In the genomic region with DNA sequence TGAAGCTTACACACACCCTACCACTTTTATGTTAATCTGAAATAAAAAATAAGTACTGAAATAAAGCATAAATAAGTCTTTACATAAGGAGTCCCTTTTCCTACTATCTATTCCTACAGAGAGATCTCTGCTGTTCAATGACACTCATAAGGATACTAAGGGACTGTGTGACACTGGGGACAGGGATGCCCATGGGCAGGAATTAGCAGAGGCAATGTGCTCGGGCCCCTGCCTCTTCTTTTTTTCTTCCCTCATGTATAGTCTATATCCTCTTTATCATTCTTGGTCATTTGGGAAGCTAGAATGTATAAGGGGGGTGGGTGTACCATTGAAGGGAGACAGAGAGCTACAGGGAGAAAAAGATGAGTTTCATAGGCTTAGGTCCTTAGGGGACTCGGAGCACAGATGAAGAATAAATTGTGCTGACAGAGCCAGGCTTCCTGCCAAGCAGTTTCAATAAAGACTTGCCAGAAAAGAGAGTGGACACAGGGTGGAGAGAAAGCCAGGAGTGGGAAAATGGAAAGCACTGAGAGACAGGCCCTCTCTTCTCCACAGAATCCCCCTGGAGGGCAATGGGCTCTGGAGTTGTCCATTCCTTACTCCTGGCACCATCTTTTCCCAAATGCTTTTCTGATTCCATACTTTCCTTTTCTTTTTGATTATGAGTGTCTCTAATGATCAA, we compare ENCODE assay signal across 9 mouse cellular contexts.
DNase-seq lines count a peak whose midpoint lies in the region.
"Had no signal": no experiment of that assay in that cellular context is flagged by ENCODE, and none has a peak within 500 bp of the region (broad histone marks: within the 10 kb centered on the region; RNA-seq: fewer than 3 reads in every experiment).

No protein-coding gene starts in this region.

- intact Hi-C loops in left cerebral cortex, postnatal 10 days (cut with DNase I), result no loop called here

- peak; percentile 83 to 84 for DNase-seq in cerebellum, postnatal 14 days
- DNase-seq in cerebellum, adult 9-10 months, result no peak
- peak; percentile 2 to 10 for DNase-seq in left cerebral cortex, postnatal 10 days (ENCODE audit: extremely low spot score in 1 of 2, low spot score in 2 of 2)
- no peak for DNase-seq in left cerebral cortex, adult 11 months (ENCODE audit: low spot score)
- peak; percentile 5 for DNase-seq in brain, adult 2 months (ENCODE audit: low read depth, low spot score)
- peak; percentile 40 to 47 for DNase-seq in kidney, postnatal 25 days
- no peak for DNase-seq in frontal cortex, postnatal 14 days (ENCODE audit: low spot score in 2 of 2)
- DNase-seq in spleen, postnatal 4 days (ENCODE audit: low spot score in 2 of 2), result no peak
- DNase-seq: gastrocnemius, adult 2 months had no signal

Comparison
In these comparisons a context has a peak if more than half of its experiments do, and no peak if none do; other contexts are left out.
1. DNase-seq: peak in cerebellum, postnatal 14 days (2 of 2), left cerebral cortex, postnatal 10 days (2 of 2), brain, adult 2 months (single experiment) and kidney, postnatal 25 days (2 of 2); none in cerebellum, adult 9-10 months (single experiment), left cerebral cortex, adult 11 months (single experiment), frontal cortex, postnatal 14 days (0 of 2) and spleen, postnatal 4 days (0 of 2).